Mouse (Mus musculus) left cerebral cortex, adult 9 months (tissue): ENCODE measurements around the gene Usp7.
"Not testable (repeated sequence)": the region's sequence is repeated elsewhere in the genome, so short reads cannot be mapped to it uniquely, and the experiment has no call there.

ENCODE experiments used
- DNase-seq, 2 experiments: peaks; one replicate each; pipeline ENCODE4 v3.0.0; 2022; ENCODE audit warnings: low spot score in 2 of 2

The Usp7 gene

DNA sequence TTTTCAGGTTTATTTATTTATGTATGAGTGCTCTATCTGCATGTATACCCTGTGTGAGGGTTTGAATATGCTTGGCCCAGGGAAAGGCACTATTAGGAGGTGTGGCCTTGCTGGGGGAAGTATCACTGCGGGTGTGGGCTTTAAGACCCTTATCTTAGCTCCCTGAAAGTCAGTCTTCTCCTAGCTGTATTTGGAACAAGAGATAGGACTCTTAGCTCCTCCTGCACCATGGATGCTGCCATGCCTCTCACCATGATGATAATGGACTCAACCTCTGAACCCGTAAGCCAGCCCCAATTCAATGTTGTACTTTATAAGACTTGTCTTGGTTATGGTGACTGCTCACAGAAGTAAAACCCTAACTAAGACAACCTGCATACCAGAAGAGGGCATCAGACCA lies 39.8 kb downstream of the Usp7 start:
- DNase-seq = no peak

DNA sequence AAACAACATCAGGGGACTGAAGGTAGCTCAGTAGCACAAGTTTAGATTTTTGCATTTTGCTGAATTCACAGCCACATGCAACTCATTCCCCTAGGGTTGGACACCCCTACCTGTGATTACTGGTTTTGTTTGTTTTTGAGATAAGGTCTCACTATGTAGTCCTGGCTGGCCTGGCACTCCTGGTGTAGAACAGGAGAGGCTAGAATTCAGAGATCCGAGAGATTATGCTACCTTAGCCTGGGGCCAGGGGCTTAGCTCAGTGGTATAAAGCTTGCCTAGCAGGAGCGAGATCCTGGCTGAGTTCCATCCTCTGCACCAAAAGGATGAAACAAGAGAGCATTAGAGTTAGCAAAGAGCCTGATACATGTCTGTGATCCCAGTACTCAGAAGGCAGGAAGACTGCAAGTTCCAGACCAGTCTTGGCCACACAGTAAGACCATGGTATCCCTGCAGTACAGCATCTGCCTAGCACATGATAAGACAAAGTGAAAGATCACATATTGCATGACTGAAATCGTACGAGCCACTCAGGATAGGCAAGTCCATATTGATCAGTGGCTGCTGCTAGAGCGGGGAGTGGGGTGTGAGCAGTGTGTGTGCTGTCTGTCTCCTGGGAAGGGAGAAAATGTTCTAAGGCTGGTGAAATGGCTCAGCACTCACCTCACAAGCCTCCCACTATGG lies 40.4 kb downstream of the Usp7 start:
- DNase-seq = no peak

DNA sequence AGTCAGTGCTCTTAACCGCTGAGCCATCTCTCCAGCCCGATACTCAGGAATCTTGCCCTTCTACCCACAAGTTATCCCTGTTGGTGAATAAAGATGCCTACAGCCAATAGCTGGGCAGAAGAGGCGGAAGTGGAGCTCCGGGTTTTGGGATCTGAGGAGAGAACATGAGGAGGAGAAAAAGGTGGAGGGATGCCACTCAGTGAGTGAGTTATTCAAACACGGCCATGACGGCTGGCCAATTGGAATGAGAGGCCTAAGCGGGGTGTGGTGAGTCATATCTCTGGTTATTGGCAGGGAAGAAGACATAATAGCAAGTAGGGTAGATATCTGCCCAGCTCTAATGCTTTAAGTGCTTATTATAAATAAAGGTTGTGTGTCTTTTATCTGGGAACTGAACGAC lies 43.2 kb downstream of the Usp7 start:
- no peak for DNase-seq

DNA sequence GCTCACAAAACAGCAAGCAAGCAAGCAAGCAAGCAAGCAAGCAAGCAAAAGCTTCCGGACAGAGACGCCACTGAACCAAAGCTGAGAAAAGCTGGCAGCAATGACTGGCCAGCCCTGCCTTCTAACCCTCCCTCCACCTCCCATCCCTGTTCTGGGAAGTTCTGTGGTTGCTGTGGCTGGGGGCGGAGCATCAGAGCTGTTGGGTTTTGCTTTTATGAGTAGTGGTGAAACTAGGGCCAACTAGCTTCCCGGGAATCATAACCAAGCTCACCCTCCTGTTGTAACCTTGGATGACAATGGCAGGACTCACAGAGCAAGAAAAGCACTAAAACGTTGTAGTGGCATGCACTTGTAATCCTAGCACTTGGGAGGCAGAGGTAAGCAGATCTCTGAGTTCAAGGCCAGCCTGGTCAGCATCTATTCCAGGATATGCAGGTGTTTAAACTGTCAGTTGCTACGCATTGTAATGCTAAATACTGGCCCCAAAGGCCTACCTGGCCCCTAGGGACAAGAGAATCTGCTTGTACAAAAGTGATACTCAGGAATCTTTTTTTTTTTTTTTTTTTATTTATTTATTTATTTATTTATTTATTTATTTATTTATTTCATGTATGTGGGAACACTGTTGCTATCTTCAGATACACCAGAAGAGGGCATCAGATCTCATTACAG lies 43.8 kb downstream of the Usp7 start:
- no peak for DNase-seq

- no peak for DNase-seq
Observed at GRCm38 (mm10) chr16:8747772-8748171, 44.3 kb downstream of the Usp7 start.

DNA sequence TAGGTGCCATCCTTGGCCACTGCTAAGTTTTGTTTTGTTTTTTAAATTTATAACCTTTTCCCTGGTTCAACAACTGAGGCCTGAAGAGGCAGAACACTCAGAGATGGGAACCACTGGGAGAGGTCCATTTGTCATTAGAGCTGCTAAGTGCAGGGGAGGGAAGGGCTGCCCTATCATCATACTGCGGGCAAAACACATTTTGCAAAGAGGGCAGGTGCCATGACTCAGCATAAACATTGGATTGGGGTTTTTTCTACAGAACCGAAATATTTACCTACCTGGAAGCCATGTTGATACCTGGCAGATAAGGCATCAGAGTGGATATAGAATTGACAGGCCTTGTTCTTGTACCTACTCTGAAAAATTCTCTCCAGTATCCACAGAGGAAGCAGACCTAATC lies 45.6 kb downstream of the Usp7 start:
- DNase-seq = no peak

GRCm38 (mm10) chr16:8745751-8746150 lies 46.4 kb downstream of the Usp7 start:
- DNase-seq = no peak

DNA sequence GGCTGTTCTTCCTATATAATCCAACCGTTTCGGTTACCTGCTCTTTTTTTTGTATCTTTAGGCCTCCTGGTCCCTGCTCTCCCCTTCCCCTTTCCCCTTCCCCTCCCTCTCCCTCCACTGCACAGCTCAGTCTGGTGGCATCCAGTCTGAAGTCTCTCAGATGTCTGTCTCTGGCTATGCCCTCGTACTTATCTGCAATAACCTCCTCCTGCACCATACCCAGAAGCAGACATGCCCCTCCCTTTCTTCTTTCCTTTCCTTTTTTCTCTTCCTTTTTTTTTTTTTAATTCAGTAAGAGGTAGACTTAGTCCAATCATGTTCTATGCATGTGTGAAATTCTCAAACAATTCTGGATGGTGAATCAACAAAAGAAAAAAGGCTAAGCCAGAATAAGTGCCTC lies 48.1 kb downstream of the Usp7 start:
- no peak for DNase-seq

DNA sequence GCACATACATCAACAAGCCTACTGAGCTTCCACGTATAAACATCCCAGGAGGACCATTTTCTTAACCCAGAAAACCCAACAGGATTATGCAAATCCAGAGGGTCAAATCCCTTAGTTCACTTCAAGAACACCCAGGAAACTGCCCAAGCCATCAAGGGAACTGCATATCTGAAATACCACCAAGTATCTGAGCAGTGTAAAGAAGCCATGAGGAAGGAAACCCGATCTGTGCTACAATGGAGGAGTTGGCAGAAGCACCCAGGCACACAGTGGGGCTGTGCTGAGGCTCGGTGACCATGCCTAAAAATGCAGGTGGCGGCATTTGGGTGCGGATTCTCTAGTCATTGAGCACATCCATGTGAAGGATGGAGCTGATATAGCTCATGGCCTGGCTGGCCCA lies 50.4 kb downstream of the Usp7 start:
- no peak for DNase-seq

GRCm38 (mm10) chr16:8741110-8741509 lies 51.0 kb downstream of the Usp7 start:
- DNase-seq = no peak

GRCm38 (mm10) chr16:8738542-8739514 lies 53.3 kb downstream of the Usp7 start:
- peak in 1 of 2 experiments; percentile 83 for DNase-seq

DNA sequence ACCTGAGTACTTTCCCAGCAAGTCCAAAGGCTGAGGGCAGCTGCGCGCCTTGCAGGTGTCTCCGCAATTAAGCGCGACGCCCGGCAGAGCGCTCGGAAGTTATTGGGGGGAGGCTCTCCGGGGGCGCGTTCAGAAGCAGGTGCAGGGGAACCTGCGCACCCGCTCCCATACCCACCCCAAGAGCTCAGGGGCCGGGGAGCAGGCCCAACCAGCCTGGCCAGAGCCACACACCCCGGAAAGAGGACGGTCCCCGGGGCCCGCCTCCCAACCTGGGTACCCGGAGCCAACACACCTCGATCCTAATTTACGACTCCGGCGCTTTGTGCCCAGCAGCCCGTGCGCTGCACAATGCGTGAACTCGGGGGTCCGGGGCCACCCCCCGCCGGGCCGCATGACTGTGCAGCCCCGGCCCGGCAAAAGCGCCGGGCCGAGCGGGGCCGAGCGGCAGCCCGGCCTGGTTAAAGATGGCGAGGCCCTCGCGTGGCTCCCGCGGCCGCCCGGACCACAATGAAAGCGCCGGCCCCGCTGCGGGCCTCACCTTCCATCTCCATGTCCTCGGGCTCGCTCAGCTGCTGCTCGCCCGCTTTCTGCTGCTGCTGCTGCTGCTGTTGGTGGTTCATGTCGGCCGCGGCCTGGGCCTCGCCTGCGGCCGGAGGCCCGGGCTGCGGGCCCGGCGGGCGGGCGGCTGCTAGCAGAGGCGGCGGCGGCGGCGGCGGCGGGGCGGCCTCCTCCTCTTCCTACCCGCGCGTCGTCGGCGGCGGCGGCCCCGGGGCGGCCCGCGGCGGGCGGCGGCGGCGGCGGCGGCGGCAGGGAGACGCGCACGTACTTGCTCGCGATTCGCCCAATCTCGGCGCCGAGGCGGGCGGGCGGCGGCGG lies 54.2 kb downstream of the Usp7 start:
- DNase-seq = no peak

DNA sequence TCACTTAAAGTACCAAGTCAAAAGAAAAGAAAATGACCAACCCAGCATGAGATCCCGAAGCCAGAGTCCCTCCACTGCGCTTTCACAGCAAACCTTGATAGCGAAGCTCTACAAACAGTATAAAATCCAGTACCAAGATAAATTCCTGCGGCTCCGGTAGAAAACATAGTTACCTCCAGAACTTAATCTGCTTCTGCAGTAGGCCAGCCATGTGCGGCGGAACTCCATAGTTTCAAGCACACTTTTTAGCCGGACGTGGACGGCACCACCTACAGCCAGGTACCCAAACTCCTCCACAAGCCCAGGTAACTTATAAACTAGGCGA lies 54.8 kb downstream of the Usp7 start:
- DNase-seq = no peak

- no peak for DNase-seq
Observed at GRCm38 (mm10) chr16:8736757-8737156, 55.4 kb downstream of the Usp7 start.

DNA sequence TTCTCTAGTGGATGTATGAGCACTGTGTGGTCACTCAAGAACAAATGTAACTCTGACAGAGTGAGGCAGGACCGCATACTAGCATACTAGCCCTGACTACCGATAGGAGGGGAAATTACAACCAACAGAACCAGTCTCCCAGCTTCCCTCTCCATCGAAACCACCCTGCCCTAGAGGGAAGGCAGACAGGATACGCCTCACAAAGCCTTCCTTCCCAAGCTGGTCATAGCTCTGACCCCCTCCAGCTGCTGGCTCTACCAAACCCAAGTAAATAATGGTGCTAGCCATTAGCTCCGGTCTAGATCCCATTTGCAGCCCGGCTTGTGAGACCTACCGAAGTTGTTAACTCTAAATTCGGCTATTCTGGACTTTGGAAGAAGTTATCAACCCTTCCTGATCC lies 56.1 kb downstream of the Usp7 start:
- DNase-seq = no peak

- DNase-seq = no peak
Observed at GRCm38 (mm10) chr16:8734693-8735092, 57.4 kb downstream of the Usp7 start.

GRCm38 (mm10) chr16:8733624-8734023 lies 58.5 kb downstream of the Usp7 start:
- DNase-seq = no peak

DNA sequence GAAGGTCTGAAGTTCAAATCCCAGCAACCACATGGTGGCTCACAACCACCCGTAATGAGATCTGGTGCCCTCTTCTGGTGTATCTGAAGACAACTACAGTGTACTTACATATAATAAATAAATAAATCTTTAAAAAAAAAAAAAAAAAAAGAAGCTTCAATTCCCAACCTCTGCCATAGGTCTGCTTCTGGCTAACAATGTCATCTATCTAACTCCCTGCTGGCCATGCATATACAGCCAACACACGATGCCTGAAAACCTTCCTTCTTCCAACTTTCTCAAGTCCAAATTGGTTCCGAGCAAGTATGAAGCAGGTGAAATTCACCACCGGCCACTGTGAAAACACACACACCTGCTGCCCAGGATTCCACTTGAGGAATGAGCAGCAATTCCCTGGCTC lies 59.7 kb downstream of the Usp7 start:
- not testable (repeated sequence) for DNase-seq

GRCm38 (mm10) chr16:8731630-8732029 lies 60.5 kb downstream of the Usp7 start:
- DNase-seq = no peak

- DNase-seq = no peak
Observed at GRCm38 (mm10) chr16:8728111-8728748, 63.9 kb downstream of the Usp7 start.

DNA sequence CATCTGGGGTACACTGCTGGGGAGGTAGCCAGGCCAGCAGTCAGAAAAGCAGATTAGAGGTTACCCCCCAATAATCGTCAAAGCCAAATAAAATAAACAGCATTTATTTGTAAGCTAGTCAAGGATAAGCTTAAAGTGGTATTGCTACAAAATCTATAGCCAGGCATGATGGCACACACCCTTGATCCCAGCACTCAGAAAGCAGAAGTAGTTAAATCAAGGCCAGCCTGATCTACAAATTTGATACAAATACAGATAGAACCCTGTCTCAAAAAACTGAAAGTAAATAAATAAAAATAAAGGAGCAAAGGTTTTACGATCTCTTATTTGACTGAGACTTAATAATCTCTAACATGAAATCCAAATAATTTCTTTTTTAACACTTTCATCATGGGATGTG lies 66.3 kb downstream of the Usp7 start:
- DNase-seq = no peak
